Mouse (Mus musculus) CD4-positive, CD25-positive, alpha-beta regulatory T cell, adult 2 months (primary cell): ENCODE results near the gene Chchd10.
A peak's percentile ranks its signal among the peaks of the same experiment; 100 is the strongest.
"Not testable (repeated sequence)": the region's sequence is repeated elsewhere in the genome, so short reads cannot be mapped to it uniquely, and the experiment has no call there.

Source experiments
- DNase-seq: peaks from one replicate; pipeline ENCODE4 v3.0.0-alpha.2; 2012; ENCODE audit warnings: low read depth, low spot score

Chchd10 gene

GRCm38 (mm10) chr10:75932891-75933290 is at the start of gene Chchd10:
Gene Chchd10 (plus strand): TSS chr10:75933130.
- no peak for DNase-seq

DNA sequence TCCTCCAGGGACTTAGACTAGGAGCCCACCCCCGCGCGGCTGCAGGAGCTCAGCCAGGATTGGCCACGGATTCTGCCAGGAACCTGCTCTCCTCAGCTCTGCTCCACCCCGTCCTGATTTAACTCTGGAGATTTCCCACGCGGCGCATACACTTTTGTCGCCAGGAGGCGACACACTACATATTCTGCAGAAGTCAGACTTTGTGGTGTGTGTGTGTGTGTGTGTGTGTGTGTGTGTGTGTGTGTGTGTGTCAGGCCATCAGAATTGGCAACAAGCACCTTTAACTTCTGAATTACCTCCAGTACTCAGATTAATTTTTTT is 49.7 kb upstream of the Chchd10 start:
- DNase-seq: peak; percentile 81

DNA sequence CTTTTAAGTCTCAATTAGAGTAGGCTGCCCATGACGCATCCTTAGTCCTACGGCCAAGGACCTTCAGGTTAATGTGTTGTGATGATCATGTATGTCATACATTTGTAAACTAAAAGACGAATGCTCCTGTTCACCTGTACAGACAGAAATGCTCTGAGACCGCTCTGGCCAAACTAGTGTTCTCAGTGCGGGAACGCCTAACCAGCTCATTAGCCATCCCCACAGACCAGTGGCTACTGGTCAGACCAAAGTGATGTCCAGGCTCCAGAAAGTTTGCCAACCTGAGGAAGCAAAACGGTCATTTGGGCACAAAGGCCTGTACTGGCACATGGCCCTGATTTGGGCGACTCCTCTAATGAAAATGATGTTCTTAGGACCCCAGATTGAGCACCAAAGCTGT is 48.2 kb upstream of the Chchd10 start:
- no peak for DNase-seq

DNA sequence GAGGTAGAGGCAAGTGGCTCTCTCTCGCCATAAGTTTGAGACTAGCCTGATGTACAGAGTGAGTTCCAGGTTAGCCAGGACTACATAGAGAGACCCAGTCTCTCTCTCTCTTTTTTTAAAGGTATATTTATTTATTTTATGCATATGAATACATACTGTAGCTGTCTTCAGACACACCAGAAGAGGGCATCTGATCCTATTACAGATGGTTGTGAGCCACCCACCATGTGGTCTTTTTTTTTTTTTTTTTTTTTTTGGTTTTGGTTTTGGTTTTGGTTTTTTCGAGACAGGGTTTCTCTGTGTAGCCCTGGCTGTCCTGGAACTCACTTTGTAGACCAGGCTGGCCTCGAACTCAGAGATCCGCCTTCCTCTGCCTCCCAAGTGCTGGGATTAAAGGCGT is 45.4 kb upstream of the Chchd10 start:
- not testable (repeated sequence) for DNase-seq

GRCm38 (mm10) chr10:75889406-75890153 is 43.4 kb upstream of the Chchd10 start:
- no peak for DNase-seq

GRCm38 (mm10) chr10:75893089-75893750 is 39.7 kb upstream of the Chchd10 start, which contains the start of gene Derl3:
Gene Derl3 (plus strand): TSS chr10:75893413.
- peak; percentile 98 for DNase-seq

DNA sequence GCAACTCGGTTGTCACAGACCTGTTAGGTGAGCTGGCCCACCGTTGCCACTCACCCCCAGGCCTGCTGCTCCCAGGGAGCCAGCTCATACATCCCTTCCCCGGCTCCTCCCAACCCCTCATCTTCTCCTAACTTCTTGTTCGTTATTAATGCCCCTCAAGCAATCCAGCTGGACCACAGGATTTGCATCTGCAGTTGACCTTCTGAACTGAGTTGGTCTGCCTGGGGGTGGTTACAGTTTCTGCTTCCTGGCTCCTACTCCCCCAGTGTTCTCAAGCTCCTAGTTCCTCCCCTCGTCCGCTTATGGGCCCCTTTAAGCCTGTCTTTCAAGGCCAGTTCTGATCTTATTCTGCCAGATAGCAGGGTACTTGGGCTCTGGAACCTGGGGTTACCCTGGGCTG is 38.3 kb upstream of the Chchd10 start:
- no peak for DNase-seq

DNA sequence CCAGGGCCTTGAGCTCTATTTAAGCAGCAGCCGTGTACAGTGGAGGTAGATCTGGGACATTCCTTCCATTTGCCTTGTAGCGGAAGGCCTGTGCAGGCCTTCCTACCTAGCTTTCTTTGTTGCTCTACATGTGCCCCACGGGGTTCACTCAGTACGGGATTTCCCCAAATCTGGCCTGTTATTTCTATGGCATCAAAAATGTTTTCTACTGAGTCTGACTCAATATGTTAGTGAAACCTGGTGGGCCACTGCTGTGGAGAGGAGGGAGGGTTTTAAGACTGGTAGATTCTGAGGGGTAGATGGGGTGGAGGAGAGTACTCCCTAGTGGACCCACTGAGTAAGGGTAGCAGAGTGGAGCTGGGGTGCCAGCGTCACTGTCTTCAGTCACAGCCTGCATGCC is 37.2 kb upstream of the Chchd10 start:
- DNase-seq: peak; percentile 28

DNA sequence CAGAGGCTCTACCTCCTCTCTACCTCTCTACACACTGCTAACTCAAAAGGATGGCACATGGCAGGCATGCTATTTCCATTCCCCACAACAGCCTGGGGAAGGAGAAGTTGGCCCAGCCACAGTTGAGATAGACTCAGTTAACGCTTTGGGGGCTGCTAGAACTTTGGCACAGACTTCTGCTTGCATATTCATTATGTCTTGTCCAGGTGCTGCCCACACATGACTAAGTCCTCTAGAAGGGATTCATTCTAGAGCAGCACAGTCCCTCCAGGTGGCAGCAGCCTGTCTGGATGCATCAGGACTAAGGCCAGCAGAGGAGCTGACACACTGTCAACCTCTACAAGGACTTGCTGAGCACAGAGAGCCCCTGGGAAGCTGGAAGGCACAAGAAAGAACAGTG is 36.7 kb upstream of the Chchd10 start:
- DNase-seq: no peak

- peak; percentile 68 for DNase-seq
These were observed 35.6 kb upstream of the Chchd10 start for GRCm38 (mm10) chr10:75897373-75897772.

GRCm38 (mm10) chr10:75898039-75898564 is 34.8 kb upstream of the Chchd10 start:
- no peak for DNase-seq

GRCm38 (mm10) chr10:75898846-75899245 is 34.1 kb upstream of the Chchd10 start:
- DNase-seq: no peak

DNA sequence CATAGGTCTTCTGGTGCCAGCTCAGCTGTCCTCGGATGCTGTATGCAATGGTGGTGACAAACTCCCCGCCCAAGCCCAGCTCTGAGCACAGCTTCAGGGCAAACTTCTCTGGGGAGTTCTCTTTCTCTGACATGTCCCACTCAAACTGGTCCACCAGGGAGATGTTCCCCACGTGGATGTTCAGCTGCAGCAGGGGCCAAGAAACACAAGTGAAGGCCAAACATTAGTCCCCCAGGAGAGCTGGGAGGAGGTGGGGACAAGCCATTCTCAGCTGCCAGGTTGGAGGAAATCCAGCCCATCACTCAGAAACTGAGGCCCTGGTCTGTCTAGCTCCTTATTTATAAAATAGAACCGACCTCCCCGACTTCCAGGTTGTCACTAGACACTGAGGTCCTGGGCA is 28.5 kb upstream of the Chchd10 start:
- no peak for DNase-seq

GRCm38 (mm10) chr10:75906882-75907281 is 26.0 kb upstream of the Chchd10 start:
- no peak for DNase-seq

DNA sequence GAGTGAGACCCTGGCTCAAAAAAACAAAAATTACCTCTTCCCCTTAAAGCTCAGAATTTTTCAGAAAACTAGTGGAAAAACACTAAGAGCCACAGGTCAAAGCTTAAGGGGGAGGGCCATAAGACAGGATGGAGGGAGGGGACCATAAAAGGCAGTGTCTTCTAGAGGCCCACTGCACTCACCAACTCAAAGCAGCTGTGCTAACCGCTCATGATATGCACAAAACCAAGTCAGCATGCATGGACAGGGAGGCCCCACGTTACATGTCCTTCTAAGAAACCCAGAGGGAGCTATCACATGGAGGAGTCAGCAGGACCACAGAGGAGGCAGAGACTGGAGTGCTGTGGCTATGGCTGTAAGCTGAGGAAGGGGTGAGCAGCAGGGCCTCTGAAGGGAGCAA is 22.2 kb upstream of the Chchd10 start:
- DNase-seq: no peak

GRCm38 (mm10) chr10:75913013-75913589 is 19.8 kb upstream of the Chchd10 start:
- DNase-seq: no peak

DNA sequence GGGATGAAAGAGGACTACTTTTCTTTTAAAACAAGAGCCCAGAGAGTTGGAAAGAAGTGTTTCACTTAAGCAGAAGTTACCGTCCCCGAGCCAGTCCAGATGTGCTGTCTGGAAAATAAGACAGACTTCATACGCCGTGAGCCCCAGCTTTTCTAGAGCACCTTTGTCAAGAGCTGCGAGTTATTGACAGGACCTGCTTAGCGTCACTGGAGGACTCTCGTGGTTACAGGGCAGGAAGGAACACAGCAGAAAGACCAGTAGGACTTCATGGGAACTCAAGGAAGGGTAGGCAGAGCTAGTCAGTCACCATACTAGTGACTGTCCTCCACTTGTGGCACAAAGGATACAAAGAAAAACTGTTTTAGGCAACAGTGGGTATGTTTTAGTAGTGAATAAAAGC is 17.4 kb upstream of the Chchd10 start:
- DNase-seq: no peak

DNA sequence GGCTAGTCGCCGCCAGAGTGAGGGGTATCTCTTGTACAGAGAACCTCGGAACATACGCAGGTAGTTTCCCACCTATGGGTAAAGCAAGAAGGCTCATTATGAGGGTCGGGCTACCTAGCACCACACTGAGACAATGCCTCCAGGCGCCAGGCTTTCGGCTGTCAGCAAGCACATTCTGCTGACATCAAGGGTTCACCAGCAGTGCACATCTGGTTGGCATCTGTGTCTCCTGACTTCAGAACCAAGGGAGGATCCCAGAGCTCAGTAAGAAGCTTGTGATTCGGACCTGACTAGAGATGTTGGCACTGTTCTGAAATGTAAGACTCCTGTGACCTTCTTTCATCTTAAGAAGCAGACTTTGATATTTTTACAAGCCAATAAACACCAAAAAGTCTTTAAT is 16.1 kb upstream of the Chchd10 start:
- DNase-seq: no peak

DNA sequence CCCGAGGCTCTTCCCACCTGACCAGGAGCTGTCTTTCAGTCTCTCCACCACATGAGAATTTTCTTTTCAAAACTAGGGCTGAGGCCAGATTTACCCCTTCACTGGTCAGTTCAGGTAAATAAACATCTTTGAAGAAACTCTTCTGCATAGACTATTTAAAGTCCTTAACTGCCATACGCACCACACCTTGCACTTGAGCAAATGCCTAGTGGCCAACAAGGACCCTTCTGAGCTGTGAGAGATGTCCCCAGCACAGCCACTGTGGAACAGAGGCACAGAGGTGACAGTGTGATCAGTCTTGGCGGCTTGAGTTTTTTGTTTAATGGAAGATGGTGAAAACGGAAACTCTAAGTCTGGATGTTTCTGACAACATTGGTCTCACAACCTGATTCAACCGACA is 13.9 kb upstream of the Chchd10 start:
- DNase-seq: no peak

- peak; percentile 98 for DNase-seq
These were observed 11.8 kb upstream of the Chchd10 start, which contains the start of gene Smarcb1 for GRCm38 (mm10) chr10:75921026-75921725. Gene Smarcb1 (minus strand): TSS chr10:75921617.

DNA sequence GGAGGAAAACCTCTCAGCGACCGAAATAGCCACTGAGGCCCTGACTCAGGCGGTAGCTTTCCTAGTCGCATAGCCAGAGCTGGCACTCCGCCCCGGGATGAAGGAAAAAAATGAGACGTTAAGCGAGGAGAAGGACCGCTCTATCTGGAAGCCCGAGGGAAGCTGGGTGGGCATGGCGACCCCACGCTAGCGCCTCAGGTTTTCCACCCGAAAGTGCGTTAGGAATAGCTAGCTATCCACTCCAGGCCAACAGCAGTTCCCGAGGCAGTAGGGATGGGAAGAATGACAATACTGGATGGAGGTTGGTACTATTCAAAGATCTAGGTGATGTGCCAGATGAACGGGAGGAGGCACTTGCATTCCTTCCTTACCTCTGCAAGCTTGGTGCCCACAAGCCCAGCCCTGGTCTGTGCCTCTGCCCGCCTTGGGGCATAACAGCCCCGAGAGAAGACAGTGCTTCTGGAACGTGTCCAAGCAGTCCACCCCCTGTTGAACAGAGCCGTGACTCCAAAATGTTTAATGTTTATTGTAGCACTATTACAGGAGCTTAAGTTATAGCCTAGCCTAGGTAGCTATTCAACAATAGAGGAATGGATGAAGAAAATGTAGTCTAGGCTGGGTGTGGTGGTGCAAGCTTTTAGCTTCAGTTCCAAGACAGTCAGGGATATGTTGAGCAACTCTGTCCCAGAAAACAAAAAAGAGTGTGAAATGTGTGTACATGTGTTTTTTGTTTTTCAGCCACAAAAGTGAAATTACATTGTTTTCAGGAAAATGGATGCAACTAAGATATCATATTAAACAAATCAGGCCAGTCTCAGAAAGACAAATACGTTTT is 11.0 kb upstream of the Chchd10 start:
- peak; percentile 29 for DNase-seq
